Mouse (Mus musculus) ovary, postnatal 14 days (tissue): ENCODE results near the gene Crtc1.

Experiments
- DNase-seq: peaks from one replicate; pipeline ENCODE4 v3.0.0; 2022; ENCODE audit warnings: low spot score

Crtc1 gene

GRCm38 (mm10) chr8:70462516-70462813 is 23.1 kb upstream of the Crtc1 start:
- DNase-seq, result no peak

GRCm38 (mm10) chr8:70461765-70462515 is 22.6 kb upstream of the Crtc1 start:
- no peak for DNase-seq

- no peak for DNase-seq
These were observed 21.2 kb upstream of the Crtc1 start for GRCm38 (mm10) chr8:70460606-70461005.

GRCm38 (mm10) chr8:70460199-70460598 is 20.8 kb upstream of the Crtc1 start:
- DNase-seq, result no peak

- DNase-seq, result no peak
These were observed 20.3 kb upstream of the Crtc1 start for GRCm38 (mm10) chr8:70459636-70460035.

GRCm38 (mm10) chr8:70458462-70458861 is 19.1 kb upstream of the Crtc1 start:
- DNase-seq, result no peak

- no peak for DNase-seq
These were observed 18.5 kb upstream of the Crtc1 start for GRCm38 (mm10) chr8:70457882-70458281.

- no peak for DNase-seq
These were observed 17.6 kb upstream of the Crtc1 start for GRCm38 (mm10) chr8:70456996-70457395.

GRCm38 (mm10) chr8:70453852-70454251 is 14.5 kb upstream of the Crtc1 start:
- no peak for DNase-seq

- no peak for DNase-seq
These were observed 13.0 kb upstream of the Crtc1 start for GRCm38 (mm10) chr8:70452196-70452966.

GRCm38 (mm10) chr8:70447639-70448420 is 8.5 kb upstream of the Crtc1 start:
- peak; percentile 41 for DNase-seq

GRCm38 (mm10) chr8:70445988-70446387 is 6.6 kb upstream of the Crtc1 start:
- no peak for DNase-seq

- DNase-seq, result no peak
These were observed 3.9 kb upstream of the Crtc1 start for GRCm38 (mm10) chr8:70443326-70443725.

- DNase-seq, result no peak
These were observed 2.2 kb upstream of the Crtc1 start for GRCm38 (mm10) chr8:70441565-70441964.

GRCm38 (mm10) chr8:70440246-70440645 is 867 bp upstream of the Crtc1 start:
- DNase-seq, result no peak

- no peak for DNase-seq
These were observed 435 bp upstream of the Crtc1 start for GRCm38 (mm10) chr8:70439848-70440179.

GRCm38 (mm10) chr8:70438423-70438822 is 956 bp downstream of the Crtc1 start:
- DNase-seq, result no peak

GRCm38 (mm10) chr8:70435156-70435555 is 4.2 kb downstream of the Crtc1 start:
- no peak for DNase-seq

- DNase-seq, result no peak
These were observed 6.3 kb downstream of the Crtc1 start for GRCm38 (mm10) chr8:70432991-70433536.

- no peak for DNase-seq
These were observed 8.2 kb downstream of the Crtc1 start for GRCm38 (mm10) chr8:70431213-70431612.

GRCm38 (mm10) chr8:70426300-70426907 is 13.0 kb downstream of the Crtc1 start:
- no peak for DNase-seq

GRCm38 (mm10) chr8:70422722-70423121 is 16.7 kb downstream of the Crtc1 start:
- no peak for DNase-seq
